Mouse (Mus musculus) midbrain, postnatal 0 days (tissue): ENCODE data around the gene Med7. TPM values are rescaled to one million over a fixed set of nuclear protein-coding genes. Genes with fewer than 3 reads are reported as not detected.

Experiments used
- ATAC-seq: fragments of 200-750 bp; cut with Nextera tagmentation; 2 replicates; pipeline ENCODE4 v1.8.0; 2017; ENCODE audit warnings: moderate number of reproducible peaks, mild to moderate bottlenecking, moderate TSS enrichment, moderate library complexity; ENCODE audit not compliant: low FRiP score
- DNase-seq: peaks from one replicate; pipeline ENCODE4 v3.0.0-alpha.2; 2015; ENCODE audit warnings: low spot score
- H3K27ac ChIP-seq: fragments of 300-500 bp; sonication (generic); 2 replicates; pipeline ENCODE4 v1.5.1; 2014; ENCODE audit warnings: low read depth, mild to moderate bottlenecking, low read length, mixed read lengths
- H3K27me3 ChIP-seq: fragments of 300-500 bp; sonication (generic); 2 replicates; pipeline ENCODE4 v1.6.1; 2014; ENCODE audit warnings: low read length, control low read depth, mixed read lengths; ENCODE audit not compliant: insufficient read depth
- H3K36me3 ChIP-seq: fragments of 300-500 bp; sonication (generic); 2 replicates; pipeline ENCODE4 v1.6.1; 2014; ENCODE audit warnings: low read length, control low read depth, mixed read lengths; ENCODE audit not compliant: insufficient read depth
- H3K4me1 ChIP-seq: fragments of 300-500 bp; sonication (generic); 2 replicates; pipeline ENCODE4 v1.6.1; 2014; ENCODE audit warnings: mild to moderate bottlenecking, control low read depth, antibody characterized with exemption, low read length, mixed read lengths; ENCODE audit not compliant: insufficient read depth
- H3K4me2 ChIP-seq: fragments of 300-500 bp; sonication (generic); 2 replicates; pipeline ENCODE4 v1.6.1; 2014; ENCODE audit warnings: low read depth, mild to moderate bottlenecking, low read length, mixed read lengths; ENCODE audit not compliant: poor library complexity, severe bottlenecking
- H3K4me3 ChIP-seq: fragments of 300-500 bp; sonication (generic); 2 replicates; pipeline ENCODE4 v1.5.1; 2014; ENCODE audit warnings: low read depth, mild to moderate bottlenecking, low read length, moderate library complexity
- H3K9ac ChIP-seq: fragments of 300-500 bp; sonication (generic); replicated peaks from 2 replicates; pipeline ENCODE4 v1.6.1; 2014; ENCODE audit warnings: mild to moderate bottlenecking, low read length, moderate library complexity, mixed read lengths; ENCODE audit not compliant: poor library complexity, severe bottlenecking
- H3K9me3 ChIP-seq: fragments of 300-500 bp; sonication (generic); 2 replicates; pipeline ENCODE4 v1.6.1; 2016; ENCODE audit warnings: low read length, control low read depth
- CTCF ChIP-seq: IDR thresholded peaks from 2 replicates; pipeline ENCODE4 v1.5.1; 2016; ENCODE audit warnings: antibody characterized with exemption, mild to moderate bottlenecking
- WGBS: fragments of 180-500 bp; shearing (Covaris S2); extraction: QIAGEN DNeasy Blood & Tissue Kit; methylation state at CpG from one replicate; pipeline ENCODE4 v1.1.7; 2014; 5-methylcytosine and 5-hydroxymethylcytosine counted together
- polyA plus RNA-seq: library from polyadenylated mRNA; unstranded; fragments of >200 nt; fragmentation: Nextera tagmentation; extraction: Ambion mirVana; gene quantifications from 2 replicates; pipeline ENCODE4 v1.2.1, GENCODE M21; 2015
- total RNA-seq: library from RNA; depleted of rRNA; stranded (reverse); fragments of >200 nt; gene quantifications from 2 replicates; pipeline ENCODE4 v1.2.3, GENCODE M21; 2014

Gene Med7
- total and polyA plus RNA-seq, 2 experiments from 2014 or later = 20.1 to 53.8 TPM

- Histone ChIP-seq H3K4me2 (no peak overlapping the region), H3K9me3 (no peaks in the 10 kb centered on the region), H3K9ac (no peak overlapping the region), H3K4me1 (no peaks in the 10 kb centered on the region), H3K27me3 (no peaks in the 10 kb centered on the region), H3K36me3 (no peaks in the 10 kb centered on the region), H3K4me3 (no peak overlapping the region), H3K27ac (no peak overlapping the region)
- ATAC-seq (no peak), DNase-seq (no peak)
- TF ChIP-seq CTCF = no peak
- WGBS = 94% methylated on average over 6 of the region's 6 CpGs
Observed at GRCm38 (mm10) chr11:46446150-46446549, 9.4 kb downstream of the Med7 start.

- TF ChIP-seq CTCF = no peak
- ATAC-seq (no peak), DNase-seq (no peak)
- no peak overlapping the region for H3K9ac ChIP-seq
- H3K36me3 ChIP-seq = no peaks in the 10 kb centered on the region
- no peaks in the 10 kb centered on the region for H3K27me3 ChIP-seq
- H3K4me1 ChIP-seq = no peaks in the 10 kb centered on the region
- H3K4me3 ChIP-seq = no peak overlapping the region
- no peaks in the 10 kb centered on the region for H3K9me3 ChIP-seq
- H3K4me2 ChIP-seq = no peak overlapping the region
- WGBS = 82% methylated on average over 13 of the region's 13 CpGs
- no peak overlapping the region for H3K27ac ChIP-seq
Observed at GRCm38 (mm10) chr11:46447644-46448484, 11.1 kb downstream of the Med7 start.

GRCm38 (mm10) chr11:46449461-46450080, 12.8 kb downstream of the Med7 start:
- H3K36me3 ChIP-seq = no peaks in the 10 kb centered on the region
- DNase-seq = no peak
- ATAC-seq = no peak
- 80% methylated on average over 11 of the region's 11 CpGs for whole genome bisulfite sequencing
- H3K4me1 ChIP-seq = no peaks in the 10 kb centered on the region
- H3K27me3 ChIP-seq = no peaks in the 10 kb centered on the region
- H3K9me3 ChIP-seq = no peaks in the 10 kb centered on the region
- no peak overlapping the region for H3K4me2 ChIP-seq
- no peak for TF ChIP-seq CTCF
- no peak overlapping the region for H3K4me3 ChIP-seq
- H3K27ac ChIP-seq = no peak overlapping the region
- no peak overlapping the region for H3K9ac ChIP-seq

DNA sequence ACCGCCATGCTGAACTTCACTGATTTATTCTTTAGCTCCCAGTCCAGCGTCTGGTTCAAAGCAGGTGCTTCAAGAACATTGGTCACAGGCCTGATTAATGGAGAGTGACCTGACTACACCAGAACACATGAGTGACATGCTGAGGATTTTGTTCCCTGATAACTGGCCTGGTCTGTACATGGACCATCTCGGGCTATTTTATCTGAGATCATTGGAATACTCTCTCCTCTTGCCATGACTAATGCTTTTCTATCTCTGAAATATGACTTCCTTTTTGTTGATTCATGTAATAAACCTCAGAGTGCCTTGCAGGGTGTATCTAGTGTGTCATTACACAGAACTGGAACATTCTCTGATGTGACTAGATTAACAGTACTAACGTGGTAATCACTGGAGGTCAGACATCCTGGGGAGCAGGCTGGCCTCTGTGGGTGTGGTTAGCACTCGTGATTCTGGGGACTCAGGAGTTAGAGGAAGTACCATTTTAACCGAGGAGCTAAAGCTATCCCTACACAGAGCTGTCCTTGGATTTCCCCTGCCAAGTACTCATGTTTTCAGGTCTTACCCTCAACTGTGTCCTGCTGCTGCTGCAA, 17.8 kb downstream of the Med7 start, which contains the start of gene Havcr2:
Havcr2 (plus strand) TSS at position 483 of the 593 bp plus-strand sequence.
- WGBS = 81% methylated on average over 6 of the region's 6 CpGs
- Histone ChIP-seq H3K4me1 (no peaks in the 10 kb centered on the region), H3K36me3 (no peaks in the 10 kb centered on the region), H3K4me3 (no peak within 1 kb of the TSS), H3K27me3 (no peaks in the 10 kb centered on the region), H3K9me3 (no peaks in the 10 kb centered on the region), H3K4me2 (no peak within 1 kb of the TSS), H3K27ac (no peak within 1 kb of the TSS), H3K9ac (no peak within 1 kb of the TSS)
- TF ChIP-seq CTCF = no peak
- DNase-seq = no peak
- ATAC-seq = no peak

DNA sequence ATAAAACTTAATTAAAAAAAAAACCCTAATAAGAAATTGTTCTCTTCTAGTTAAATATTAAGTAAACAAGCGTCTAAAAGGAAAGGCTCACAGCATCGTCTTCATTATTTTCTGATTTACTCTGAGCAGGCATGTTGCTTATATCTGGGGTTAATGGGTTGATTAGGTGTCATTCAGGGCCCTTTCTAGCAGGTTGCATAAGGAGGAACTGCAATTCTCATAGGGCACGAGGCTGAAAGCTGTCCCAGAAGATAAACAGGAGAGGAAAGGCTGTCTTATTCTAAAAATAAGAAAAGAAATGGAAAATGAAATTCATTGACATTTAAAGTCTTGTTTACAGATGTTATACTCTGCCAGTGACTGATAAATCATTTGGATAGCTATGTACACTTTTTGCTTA, 23.2 kb downstream of the Med7 start:
- Histone ChIP-seq H3K9ac (no peak overlapping the region), H3K27me3 (no peaks in the 10 kb centered on the region), H3K9me3 (no peaks in the 10 kb centered on the region), H3K4me3 (no peak overlapping the region), H3K4me1 (no peaks in the 10 kb centered on the region), H3K4me2 (no peak overlapping the region), H3K27ac (no peak overlapping the region), H3K36me3 (no peaks in the 10 kb centered on the region)
- 89% methylated on average over 3 of the region's 3 CpGs for whole genome bisulfite sequencing
- no peak for TF ChIP-seq CTCF
- no peak for ATAC-seq
- no peak for DNase-seq

DNA sequence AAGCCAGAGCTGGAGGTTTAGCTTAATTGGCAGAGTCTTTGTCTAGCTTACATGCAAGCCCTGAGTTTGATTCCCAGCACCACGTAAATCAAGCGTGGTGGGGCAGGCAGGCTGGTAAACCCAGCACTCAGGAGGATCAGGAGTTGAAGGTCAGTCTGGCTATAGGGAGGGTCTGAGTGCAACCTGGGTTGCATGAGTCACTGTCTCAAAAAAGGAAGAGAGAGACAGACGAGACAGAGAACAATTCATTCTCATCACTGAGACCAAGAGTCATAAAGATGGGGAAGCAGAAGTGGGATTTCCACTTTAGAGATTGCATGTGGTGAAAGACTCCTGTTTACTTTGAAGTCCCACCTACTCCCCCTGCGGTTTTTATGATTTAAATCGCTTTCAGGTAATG, 24.6 kb downstream of the Med7 start:
- H3K9me3 ChIP-seq = no peaks in the 10 kb centered on the region
- no peaks in the 10 kb centered on the region for H3K4me1 ChIP-seq
- no peak overlapping the region for H3K9ac ChIP-seq
- H3K27ac ChIP-seq = no peak overlapping the region
- DNase-seq (no peak), ATAC-seq (no peak)
- 80% methylated on average over 5 of the region's 5 CpGs for WGBS
- no peaks in the 10 kb centered on the region for H3K27me3 ChIP-seq
- no peak overlapping the region for H3K4me3 ChIP-seq
- H3K4me2 ChIP-seq = no peak overlapping the region
- TF ChIP-seq CTCF = no peak
- H3K36me3 ChIP-seq = no peaks in the 10 kb centered on the region
